Mouse (Mus musculus) urinary bladder, postnatal 25 days (tissue): Measurements from ENCODE around the gene Gm36210.

Source experiments
- DNase-seq: peaks from one replicate; pipeline ENCODE4 v3.0.0; 2022; ENCODE audit warnings: low spot score

Gm36210 gene

GRCm38 (mm10) chr7:4922931-4923565 is 16.7 kb upstream of the Gm36210 start:
- no peak for DNase-seq

- peak; percentile 42 for DNase-seq
Measured at GRCm38 (mm10) chr7:4922508-4922907, 16.2 kb upstream of the Gm36210 start.

- DNase-seq, result no peak
Measured at GRCm38 (mm10) chr7:4921824-4922482, 15.6 kb upstream of the Gm36210 start, which contains the start of gene Nat14. Gene Nat14 (plus strand): TSS chr7:4922028.

- no peak for DNase-seq
Measured at GRCm38 (mm10) chr7:4920976-4921823, 14.9 kb upstream of the Gm36210 start.

- DNase-seq, result no peak
Measured at GRCm38 (mm10) chr7:4920496-4920895, 14.2 kb upstream of the Gm36210 start.

- no peak for DNase-seq
Measured at GRCm38 (mm10) chr7:4919971-4920370, 13.7 kb upstream of the Gm36210 start.

GRCm38 (mm10) chr7:4919096-4919495 is 12.8 kb upstream of the Gm36210 start:
- no peak for DNase-seq

- DNase-seq, result no peak
Measured at GRCm38 (mm10) chr7:4918681-4919080, 12.4 kb upstream of the Gm36210 start.

GRCm38 (mm10) chr7:4917494-4917893 is 11.2 kb upstream of the Gm36210 start:
- no peak for DNase-seq

GRCm38 (mm10) chr7:4915669-4916416 is 9.5 kb upstream of the Gm36210 start:
- DNase-seq, result no peak

GRCm38 (mm10) chr7:4915007-4915665 is 8.8 kb upstream of the Gm36210 start, which contains the start of gene Zfp628:
Gene Zfp628 (plus strand): TSS chr7:4915217.
- DNase-seq, result peak; percentile 92

GRCm38 (mm10) chr7:4912248-4912647 is 5.9 kb upstream of the Gm36210 start:
- DNase-seq, result no peak

- DNase-seq, result peak; percentile 57
Measured at GRCm38 (mm10) chr7:4911561-4911960, 5.2 kb upstream of the Gm36210 start.

- no peak for DNase-seq
Measured at GRCm38 (mm10) chr7:4902404-4902803, 3.9 kb downstream of the Gm36210 start.

- no peak for DNase-seq
Measured at GRCm38 (mm10) chr7:4901171-4901570, 5.1 kb downstream of the Gm36210 start.

GRCm38 (mm10) chr7:4900523-4900851 is 5.8 kb downstream of the Gm36210 start:
- DNase-seq, result no peak

- no peak for DNase-seq
Measured at GRCm38 (mm10) chr7:4899649-4900522, 6.4 kb downstream of the Gm36210 start.

- DNase-seq, result no peak
Measured at GRCm38 (mm10) chr7:4898851-4899648, 7.3 kb downstream of the Gm36210 start.

GRCm38 (mm10) chr7:4895186-4895585 is 11.1 kb downstream of the Gm36210 start:
- no peak for DNase-seq

GRCm38 (mm10) chr7:4886680-4887079 is 19.6 kb downstream of the Gm36210 start:
- no peak for DNase-seq
